Mouse (Mus musculus) embryonic facial prominence, embryonic 15.5 days (tissue): Measurements from ENCODE around the gene Magi1. TPM values are rescaled to one million over a fixed set of nuclear protein-coding genes. Genes with fewer than 3 reads are reported as not detected.

ENCODE experiments used
- ATAC-seq: fragments of 200-750 bp; cut with Nextera tagmentation; 2 replicates; pipeline ENCODE4 v1.8.0; 2017; ENCODE audit warnings: low read depth, moderate TSS enrichment; ENCODE audit not compliant: insufficient number of reproducible peaks, low FRiP score, low TSS enrichment
- H3K27ac ChIP-seq: fragments of 300-500 bp; sonication (generic); replicated peaks from 2 replicates; pipeline ENCODE4 v1.5.1; 2015; ENCODE audit warnings: mild to moderate bottlenecking, inconsistent platforms
- H3K27me3 ChIP-seq: fragments of 300-500 bp; sonication (generic); 2 replicates; pipeline ENCODE4 v1.6.1; 2015; ENCODE audit warnings: inconsistent platforms
- H3K36me3 ChIP-seq: fragments of 300-500 bp; sonication (generic); 2 replicates; pipeline ENCODE4 v1.6.1; 2015; ENCODE audit warnings: mild to moderate bottlenecking, inconsistent platforms
- H3K4me1 ChIP-seq: fragments of 300-500 bp; sonication (generic); 2 replicates; pipeline ENCODE4 v1.6.1; 2015; ENCODE audit warnings: inconsistent platforms
- H3K4me2 ChIP-seq: fragments of 300-500 bp; sonication (generic); replicated peaks from 2 replicates; pipeline ENCODE4 v1.6.1; 2015; ENCODE audit warnings: mild to moderate bottlenecking, inconsistent platforms
- H3K4me3 ChIP-seq: fragments of 300-500 bp; sonication (generic); replicated peaks from 2 replicates; pipeline ENCODE4 v1.5.1; 2015; ENCODE audit warnings: mild to moderate bottlenecking, inconsistent platforms
- H3K9ac ChIP-seq: fragments of 300-500 bp; sonication (generic); 2 replicates; pipeline ENCODE4 v1.6.1; 2015; ENCODE audit warnings: inconsistent platforms
- H3K9me3 ChIP-seq: fragments of 300-500 bp; sonication (generic); replicated peaks from 2 replicates; pipeline ENCODE4 v1.6.1; 2016; ENCODE audit warnings: inconsistent platforms
- WGBS: fragments of 180-500 bp; shearing (Covaris S2); methylation state at CpG from one replicate; pipeline ENCODE4 v1.1.7; 2015; 5-methylcytosine and 5-hydroxymethylcytosine counted together
- polyA plus RNA-seq: library from polyadenylated mRNA; unstranded; fragments of >200 nt; fragmentation: Nextera tagmentation; extraction: Ambion mirVana; gene quantifications from 2 replicates; pipeline ENCODE4 v1.2.1, GENCODE M21; 2015

Magi1 gene
- polyA plus RNA-seq, 1 experiment from 2014 or later, result 8.3 TPM

- Histone ChIP-seq H3K9me3 (no peaks in the 10 kb centered on the region), H3K27ac (no peak overlapping the region), H3K4me2 (no peak overlapping the region), H3K4me3 (no peak overlapping the region), H3K9ac (no peak overlapping the region), H3K4me1 (peaks cover 6% of the 10 kb centered on the region; the same call in 1 of the 2 replicates), H3K36me3 (no peaks in the 10 kb centered on the region), H3K27me3 (no peaks in the 10 kb centered on the region)
- WGBS, result 71% methylated on average over 4 of the region's 4 CpGs
- no peak for ATAC-seq
Observed at GRCm38 (mm10) chr6:93800465-93800864, 483.3 kb downstream of the Magi1 start.

GRCm38 (mm10) chr6:93792309-93793215 lies 491.2 kb downstream of the Magi1 start:
- Histone ChIP-seq H3K4me1 (no peaks in the 10 kb centered on the region), H3K4me3 (no peak overlapping the region), H3K4me2 (no peak overlapping the region), H3K27ac (no peak overlapping the region), H3K9me3 (no peaks in the 10 kb centered on the region), H3K9ac (no peak overlapping the region), H3K27me3 (no peaks in the 10 kb centered on the region), H3K36me3 (no peaks in the 10 kb centered on the region)
- WGBS, result 77% methylated on average over 10 of the region's 10 CpGs
- no peak for ATAC-seq

GRCm38 (mm10) chr6:93789721-93790120 lies 494.0 kb downstream of the Magi1 start:
- no peak overlapping the region for H3K4me3 ChIP-seq
- no peak for ATAC-seq

GRCm38 (mm10) chr6:93787042-93787441 lies 496.7 kb downstream of the Magi1 start:
- H3K9ac ChIP-seq, result no peak overlapping the region
- H3K4me1 ChIP-seq, result no peaks in the 10 kb centered on the region
- WGBS, result 87% methylated on average over 3 of the region's 3 CpGs
- no peak overlapping the region for H3K27ac ChIP-seq
- H3K27me3 ChIP-seq, result no peaks in the 10 kb centered on the region
- H3K9me3 ChIP-seq, result no peaks in the 10 kb centered on the region
- no peaks in the 10 kb centered on the region for H3K36me3 ChIP-seq
- ATAC-seq, result no peak
- H3K4me2 ChIP-seq, result no peak overlapping the region
- no peak overlapping the region for H3K4me3 ChIP-seq

More at GRCm38 (mm10) chr6:93789721-93790120, 494.0 kb downstream of the Magi1 start:
- Histone ChIP-seq H3K4me1 (no peaks in the 10 kb centered on the region), H3K9ac (no peak overlapping the region), H3K36me3 (no peaks in the 10 kb centered on the region), H3K27me3 (no peaks in the 10 kb centered on the region), H3K4me2 (no peak overlapping the region), H3K9me3 (no peaks in the 10 kb centered on the region), H3K27ac (no peak overlapping the region)

- WGBS, result 60% methylated on average over 2 of the region's 2 CpGs
- Histone ChIP-seq H3K9me3 (no peaks in the 10 kb centered on the region), H3K27me3 (no peaks in the 10 kb centered on the region), H3K4me1 (no peaks in the 10 kb centered on the region), H3K4me3 (no peak overlapping the region), H3K27ac (no peak overlapping the region), H3K4me2 (no peak overlapping the region), H3K36me3 (no peaks in the 10 kb centered on the region), H3K9ac (no peak overlapping the region)
- ATAC-seq, result no peak
Observed at GRCm38 (mm10) chr6:93786220-93786619, 497.5 kb downstream of the Magi1 start.

- no peaks in the 10 kb centered on the region for H3K36me3 ChIP-seq
- H3K27ac ChIP-seq, result no peak overlapping the region
- no peak overlapping the region for H3K4me2 ChIP-seq
- no peaks in the 10 kb centered on the region for H3K27me3 ChIP-seq
- no peaks in the 10 kb centered on the region for H3K9me3 ChIP-seq
- no peak for ATAC-seq
- H3K4me1 ChIP-seq, result no peaks in the 10 kb centered on the region
- no peak overlapping the region for H3K9ac ChIP-seq
- 50% methylated on average over 4 of the region's 4 CpGs for WGBS
- no peak overlapping the region for H3K4me3 ChIP-seq
Observed at GRCm38 (mm10) chr6:93771081-93771480, 512.6 kb downstream of the Magi1 start.

- Histone ChIP-seq H3K9me3 (no peaks in the 10 kb centered on the region), H3K4me3 (no peak overlapping the region), H3K9ac (no peak overlapping the region), H3K4me1 (no peaks in the 10 kb centered on the region), H3K36me3 (no peaks in the 10 kb centered on the region), H3K27me3 (no peaks in the 10 kb centered on the region), H3K27ac (no peak overlapping the region), H3K4me2 (no peak overlapping the region)
- 75% methylated on average over 5 of the region's 5 CpGs for WGBS
- no peak for ATAC-seq
Observed at GRCm38 (mm10) chr6:93770283-93771025, 513.3 kb downstream of the Magi1 start.

GRCm38 (mm10) chr6:93758114-93758513 lies 525.6 kb downstream of the Magi1 start:
- ATAC-seq, result no peak
- Histone ChIP-seq H3K9ac (no peak overlapping the region), H3K36me3 (no peaks in the 10 kb centered on the region), H3K4me1 (peaks cover 9% of the 10 kb centered on the region; the same call in 1 of the 2 replicates), H3K9me3 (no peaks in the 10 kb centered on the region), H3K4me2 (no peak overlapping the region), H3K27me3 (no peaks in the 10 kb centered on the region), H3K27ac (0 out of 2 replicates have a peak overlapping the region, but pooled peaks have one; percentile 65), H3K4me3 (no peak overlapping the region)
- 69% methylated on average over 3 of the region's 3 CpGs for WGBS

- H3K4me2 ChIP-seq, result peak overlapping the region; percentile 19
- peak overlapping the region; percentile 65 for H3K27ac ChIP-seq
- H3K4me3 ChIP-seq, result no peak overlapping the region
- H3K4me1 ChIP-seq, result peaks cover 9% of the 10 kb centered on the region; the same call in 1 of the 2 replicates
- H3K36me3 ChIP-seq, result no peaks in the 10 kb centered on the region
- no peaks in the 10 kb centered on the region for H3K9me3 ChIP-seq
- no peak overlapping the region for H3K9ac ChIP-seq
- H3K27me3 ChIP-seq, result no peaks in the 10 kb centered on the region
- peak; percentile 93 for ATAC-seq
- WGBS, result 13% methylated on average over 11 of the region's 11 CpGs
Observed at GRCm38 (mm10) chr6:93757353-93758087, 526.2 kb downstream of the Magi1 start.

GRCm38 (mm10) chr6:93743145-93743544 lies 540.6 kb downstream of the Magi1 start:
- no peaks in the 10 kb centered on the region for H3K9me3 ChIP-seq
- WGBS, result 71% methylated on average over 6 of the region's 6 CpGs
- H3K9ac ChIP-seq, result no peak overlapping the region
- no peak for ATAC-seq
- no peaks in the 10 kb centered on the region for H3K27me3 ChIP-seq
- H3K36me3 ChIP-seq, result 0 out of 2 replicates have a peak, but pooled peaks cover 12% of the 10 kb centered on the region
- H3K4me2 ChIP-seq, result no peak overlapping the region
- H3K4me1 ChIP-seq, result 0 out of 2 replicates have a peak, but pooled peaks cover 8% of the 10 kb centered on the region
- H3K27ac ChIP-seq, result no peak overlapping the region
- H3K4me3 ChIP-seq, result no peak overlapping the region

- Histone ChIP-seq H3K4me2 (no peak overlapping the region), H3K9ac (no peak overlapping the region), H3K36me3 (peaks cover 4% of the 10 kb centered on the region; the same call in 1 of the 2 replicates), H3K27me3 (no peaks in the 10 kb centered on the region), H3K4me3 (no peak overlapping the region), H3K27ac (no peak overlapping the region), H3K4me1 (0 out of 2 replicates have a peak, but pooled peaks cover 8% of the 10 kb centered on the region), H3K9me3 (no peaks in the 10 kb centered on the region)
- WGBS, result 80% methylated on average over 3 of the region's 3 CpGs
- no peak for ATAC-seq
Observed at GRCm38 (mm10) chr6:93739786-93740185, 543.9 kb downstream of the Magi1 start.
